Mouse (Mus musculus) urinary bladder, adult 2 months (tissue): ENCODE results near the gene 1110032F04Rik. TPM values are rescaled to one million over a fixed set of nuclear protein-coding genes. Genes with fewer than 3 reads are reported as not detected.

Experiments used
- DNase-seq: peaks from one replicate; pipeline ENCODE4 v3.0.0; 2022; ENCODE audit warnings: low spot score
- polyA plus RNA-seq: library from polyadenylated mRNA; depleted of rRNA; stranded (reverse); fragments of >200 nt; gene quantifications from 2 replicates; pipeline ENCODE4 v1.2.3, GENCODE M21; 2012; rRNA removed

The 1110032F04Rik gene
- polyA plus RNA-seq, 1 experiment, result 0.19 TPM

- DNase-seq, result no peak
These were observed 38.1 kb downstream of the 1110032F04Rik start for GRCm38 (mm10) chr3:68907509-68907908.

Other genes starting within 250 kb of the 1110032F04Rik start
- 0.18 and 0.21 TPM in 2 replicates for gene Il12a, start 178.9 kb upstream of the 1110032F04Rik start, polyA plus RNA-seq
- gene Ift80, start 135.0 kb downstream of the 1110032F04Rik start, polyA plus RNA-seq, result 9.5 and 10.2 TPM in 2 replicates
- 11.8 and 15.6 TPM in 2 replicates for gene Smc4, start 135.2 kb downstream of the 1110032F04Rik start, polyA plus RNA-seq
- 2.8 TPM in 2 replicates for gene Trim59, start 175.2 kb downstream of the 1110032F04Rik start, polyA plus RNA-seq